ENCODE assay signal across 11 mouse cellular contexts in genomic region chr1:36059959-36060953, GRCm38 (mm10). TPM values are rescaled to one million over a fixed set of nuclear protein-coding genes. Genes with fewer than 3 reads are reported as not detected.
DNase-seq lines count a peak whose midpoint lies in the region; ATAC-seq lines count a peak whose summit lies in the region.
"Had no signal": no experiment of that assay in that cellular context is flagged by ENCODE, and none has a peak within 500 bp of the region (broad histone marks: within the 10 kb centered on the region; RNA-seq: fewer than 3 reads in every experiment).

No protein-coding gene starts in this region.

- peak; percentile 72 for DNase-seq in heart, embryonic 10.5 days (ENCODE audit: low spot score)
- DNase-seq in heart, postnatal 10 days = no peak
- DNase-seq in right cerebral cortex, postnatal 10 days (ENCODE audit: low spot score in 2 of 2) = peak; percentile 15 to 17
- no peak for DNase-seq in right cerebral cortex, postnatal 36 days (ENCODE audit: low spot score in 2 of 2)
- DNase-seq in limb, embryonic 10.5 days (ENCODE audit: low spot score) = peak; percentile 36
- peak; percentile 32 for DNase-seq in urinary bladder, postnatal 25 days (ENCODE audit: low spot score)
- DNase-seq in layer of hippocampus, postnatal 25 days (ENCODE audit: extremely low spot score in 1 of 2, low spot score in 1 of 2) = no peak
- DNase-seq: cerebellum, adult 11 months had no signal

- intact Hi-C loops in heart, postnatal 10 days (cut with DNase I) = loop anchor here (5.0 to 10.0 kb wide), 6 partner anchors 123 to 1165 kb away; partner anchors contain the start of gene Neurl3

- peak overlapping the region; percentile 73 for H3K27ac ChIP-seq in heart, embryonic 10.5 days
- no peak overlapping the region for H3K27ac ChIP-seq in limb, embryonic 10.5 days
- H3K27ac ChIP-seq: left cerebral cortex, adult 2 months had no signal

- H3K9me3 ChIP-seq in heart, embryonic 10.5 days = no peaks in the 10 kb centered on the region
- H3K9me3 ChIP-seq in limb, embryonic 10.5 days (replicated peaks) = no peaks in the 10 kb centered on the region

- H3K4me1 ChIP-seq in heart, embryonic 10.5 days = peaks cover 52% of the 10 kb centered on the region
- peaks cover 19% of the 10 kb centered on the region for H3K4me1 ChIP-seq in limb, embryonic 10.5 days

- H3K4me3 ChIP-seq in heart, embryonic 10.5 days = no peak overlapping the region
- H3K4me3 ChIP-seq in limb, embryonic 10.5 days = no peak overlapping the region
- H3K4me3 ChIP-seq: left cerebral cortex, adult 2 months had no signal

- H3K27me3 ChIP-seq in heart, embryonic 10.5 days (ENCODE audit: insufficient read depth, poor library complexity, severe bottlenecking) = no peaks in the 10 kb centered on the region
- 0 out of 2 replicates have a peak, but pooled peaks cover 3% of the 10 kb centered on the region for H3K27me3 ChIP-seq in limb, embryonic 10.5 days (ENCODE audit: low read depth, poor library complexity, severe bottlenecking)
- H3K27me3 ChIP-seq: CH12.LX had no signal

- 21% methylated on average over 13 of the region's 13 CpGs for WGBS in heart, embryonic 10.5 days
- WGBS in limb, embryonic 10.5 days = 55% methylated on average over 13 of the region's 13 CpGs

- no peak for ATAC-seq in inflammation-experienced regulatory T-cells, adult 6 months

- H3K36me3 ChIP-seq in heart, embryonic 10.5 days = no peaks in the 10 kb centered on the region
- no peaks in the 10 kb centered on the region for H3K36me3 ChIP-seq in limb, embryonic 10.5 days

RNA-seq across cellular contexts. Expression of gene Hs6st1, which starts 7.9 kb away (rescaled TPM):
- polyA plus RNA-seq in heart, embryonic 10.5 days (2016; fragmentation: Nextera tagmentation; extraction: Ambion mirVana) = 3.5 and 5.7 TPM in 2 replicates
- total RNA-seq in heart, postnatal 10 days (2021) = 10 to 100 TPM; 26.4 to 35.1 TPM
- polyA plus RNA-seq in limb, embryonic 10.5 days (2016; fragmentation: Nextera tagmentation; extraction: Ambion mirVana) = 3.0 and 3.6 TPM in 2 replicates
- polyA plus RNA-seq in inflammation-experienced regulatory T-cells, adult 6 months (2017; shearing (Covaris generic)) = 1 to 10 TPM; 2.2 to 5.1 (median 4.9) TPM
- total RNA-seq in layer of hippocampus, postnatal 25 days (2021) = 10 to 100 TPM; 40.9 to 43.0 TPM

Comparison
In these comparisons a context has a peak if more than half of its experiments do, and no peak if none do; other contexts are left out.
1. DNase-seq: peak in heart, embryonic 10.5 days (single experiment), right cerebral cortex, postnatal 10 days (2 of 2), limb, embryonic 10.5 days (single experiment) and urinary bladder, postnatal 25 days (single experiment); none in heart, postnatal 10 days (0 of 2), right cerebral cortex, postnatal 36 days (0 of 2) and layer of hippocampus, postnatal 25 days (0 of 2).